Mouse (Mus musculus) common myeloid progenitor, adult 5-6 weeks (primary cell): ENCODE measurements at regions not wholly inside any gene's neighbourhood (a gene's known extent, or its start where the extent isn't known, plus 50 kb on each side); places are given as distances from the start of the nearest gene placed in this dataset.
"Not testable (repeated sequence)": the region's sequence is repeated elsewhere in the genome, so short reads cannot be mapped to it uniquely, and the experiment has no call there.

Source experiments
- ATAC-seq: replicated peaks from 2 replicates; pipeline ENCODE4 v1.8.0; 2016; ENCODE audit warnings: low read depth, mild to moderate bottlenecking, moderate TSS enrichment, inconsistent platforms; ENCODE audit not compliant: poor library complexity, severe bottlenecking

GRCm38 (mm10) chr12:79995521-79996094, 117.2 kb downstream of the Zfp36l1 start:
- no peak for ATAC-seq

GRCm38 (mm10) chr12:79993821-79994571, 118.8 kb downstream of the Zfp36l1 start:
- peak; percentile 59 for ATAC-seq

DNA sequence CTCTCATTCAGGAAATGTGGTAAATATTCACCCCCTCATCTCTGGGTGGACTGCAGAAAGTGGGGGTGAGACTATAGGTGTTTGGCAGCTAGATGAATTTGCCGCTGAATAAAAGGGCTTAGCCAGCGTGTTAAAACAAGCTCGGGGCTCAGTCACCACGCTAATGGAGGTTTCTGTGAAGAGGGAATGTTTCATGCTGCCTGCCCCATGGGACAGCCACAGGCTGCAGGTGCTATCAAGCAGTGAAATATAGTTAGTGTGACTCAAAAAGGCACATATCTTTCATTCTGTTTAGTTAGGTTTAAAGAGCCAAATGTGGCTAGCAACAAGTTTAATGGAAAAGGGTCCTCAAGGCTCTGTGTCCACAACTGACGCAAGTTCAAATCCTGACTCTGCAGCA, 121.5 kb downstream of the Zfp36l1 start:
- ATAC-seq, result no peak

DNA sequence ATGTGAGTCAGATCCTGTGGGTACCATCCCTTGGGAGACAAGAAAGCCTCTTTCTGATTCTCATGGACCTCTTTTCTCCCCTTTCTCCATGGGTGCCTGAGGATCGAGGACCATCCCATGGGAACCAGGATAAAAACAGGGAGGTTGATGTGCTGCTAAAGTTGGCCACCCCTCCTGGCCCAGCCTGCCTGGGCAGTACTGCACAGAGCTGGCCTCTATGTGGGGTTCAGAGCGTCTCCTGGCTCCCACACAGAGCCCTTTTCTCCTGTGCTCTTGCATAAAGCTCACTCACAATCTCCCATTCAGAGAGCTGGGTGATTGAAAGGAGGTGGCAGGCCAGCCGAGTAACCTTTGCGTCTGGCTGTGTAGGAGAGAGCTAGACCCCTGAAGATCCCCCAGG, 122.1 kb downstream of the Zfp36l1 start:
- ATAC-seq, result no peak

DNA sequence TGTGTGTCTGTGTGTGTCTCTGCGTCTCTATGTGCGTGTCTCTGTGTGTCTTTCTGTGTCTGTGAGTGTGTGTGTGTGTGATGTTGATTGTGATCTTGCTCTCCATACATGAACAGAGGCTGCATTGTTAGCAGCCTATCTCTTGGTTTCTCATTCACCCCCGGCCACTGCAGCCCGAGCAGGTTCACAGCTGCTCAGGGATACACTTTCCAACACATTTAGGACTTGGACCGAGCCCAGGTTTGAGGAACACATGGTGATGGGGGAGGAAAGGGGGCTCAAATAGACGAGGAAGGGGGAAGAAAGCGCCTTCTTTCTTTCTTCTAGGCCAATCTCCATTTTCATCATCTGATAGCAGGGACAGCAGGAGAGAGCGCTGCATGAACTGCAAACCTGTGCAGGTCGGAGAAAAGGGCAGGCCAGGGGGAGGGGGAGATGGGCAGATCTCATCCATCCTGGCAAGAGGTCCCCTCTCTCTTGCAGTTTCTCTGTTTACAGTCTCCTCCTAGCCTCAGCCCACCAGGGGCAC, 123.2 kb downstream of the Zfp36l1 start:
- ATAC-seq, result no peak

DNA sequence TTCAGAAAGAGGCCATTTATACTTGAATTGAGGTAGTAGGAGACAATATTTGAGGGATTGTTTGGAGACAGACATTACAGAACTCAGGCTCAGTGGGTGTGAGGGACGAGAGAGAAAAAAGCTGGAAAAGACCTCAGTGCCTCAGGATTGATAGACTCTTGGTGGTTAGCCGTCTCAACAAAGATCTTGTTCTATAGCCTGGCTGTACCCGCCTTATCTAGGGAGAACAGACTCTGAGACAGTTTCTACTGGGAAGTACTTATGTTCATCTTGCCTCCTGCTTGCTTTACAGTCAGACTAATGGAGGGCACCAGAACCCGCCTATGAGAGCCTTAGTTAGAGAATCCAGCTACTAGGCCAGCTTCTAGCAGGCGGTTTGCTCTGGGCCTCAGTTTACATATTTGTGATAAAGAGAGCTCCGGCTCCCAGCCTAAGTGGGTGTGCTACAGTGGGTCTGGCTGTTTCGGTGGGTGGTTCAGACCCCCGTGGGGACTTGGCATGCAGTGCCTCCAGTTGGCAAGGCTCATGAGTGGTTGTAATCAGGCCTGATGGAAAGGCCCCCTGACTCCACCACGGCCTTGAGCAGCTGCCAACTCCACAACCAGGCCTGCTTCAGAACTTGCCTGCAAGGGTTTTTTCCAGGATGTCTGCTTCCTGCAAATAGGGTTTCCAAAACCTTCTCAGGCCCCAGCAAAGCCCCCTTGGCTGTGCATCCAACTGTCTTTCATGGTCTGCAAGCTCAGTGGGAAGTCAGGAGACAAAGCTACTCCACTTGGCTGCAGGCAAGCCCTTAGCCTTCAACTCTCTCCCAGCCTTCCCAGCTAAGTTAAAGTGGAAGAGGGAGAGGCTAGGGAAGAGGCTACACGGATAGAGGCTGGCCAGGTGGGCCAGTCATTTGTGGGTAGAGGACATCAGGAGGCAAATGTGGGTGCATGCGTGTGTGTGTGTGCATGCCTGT, 124.1 kb downstream of the Zfp36l1 start:
- ATAC-seq, result peak; percentile 85

DNA sequence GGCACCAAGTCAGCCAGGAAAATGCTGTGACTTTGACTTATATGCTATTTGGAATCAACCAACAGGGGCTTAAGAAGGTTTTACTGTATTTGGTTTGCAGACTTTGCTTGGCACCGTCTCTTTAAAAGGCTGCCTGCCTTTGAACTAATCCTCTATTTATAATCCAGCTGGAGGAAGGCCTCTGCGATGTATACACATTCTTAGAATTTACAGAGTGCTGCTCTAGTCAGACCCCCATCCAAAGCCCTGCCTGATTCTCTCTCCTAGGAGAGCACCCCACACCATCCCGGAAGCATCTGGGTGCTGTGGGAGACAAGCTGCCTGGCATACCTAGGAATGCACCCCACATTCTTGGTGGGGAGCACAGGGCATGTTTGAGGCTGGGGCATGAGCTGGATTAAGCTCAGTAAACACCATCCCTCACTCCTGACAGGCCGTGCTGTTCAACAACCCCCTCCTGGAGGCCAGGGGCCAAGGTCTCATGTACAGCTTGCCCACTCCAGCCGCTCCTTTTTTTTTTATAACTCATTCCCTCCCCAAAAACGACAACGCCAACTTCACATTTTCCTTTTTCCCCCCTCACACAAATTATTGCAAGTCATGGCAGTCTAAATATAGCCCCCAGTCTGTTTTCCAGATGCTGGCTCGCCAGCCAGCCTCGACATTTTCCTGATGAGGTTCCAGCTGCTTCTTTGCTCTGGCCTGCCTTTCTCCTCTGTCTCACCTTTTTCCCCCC, 126.4 kb downstream of the Zfp36l1 start:
- no peak for ATAC-seq

GRCm38 (mm10) chr12:79984985-79985747, 127.6 kb downstream of the Zfp36l1 start:
- 0 out of 2 replicates have a peak, but pooled peaks have one; percentile 8 for ATAC-seq

GRCm38 (mm10) chr12:79984025-79984790, 128.6 kb downstream of the Zfp36l1 start:
- no peak for ATAC-seq

DNA sequence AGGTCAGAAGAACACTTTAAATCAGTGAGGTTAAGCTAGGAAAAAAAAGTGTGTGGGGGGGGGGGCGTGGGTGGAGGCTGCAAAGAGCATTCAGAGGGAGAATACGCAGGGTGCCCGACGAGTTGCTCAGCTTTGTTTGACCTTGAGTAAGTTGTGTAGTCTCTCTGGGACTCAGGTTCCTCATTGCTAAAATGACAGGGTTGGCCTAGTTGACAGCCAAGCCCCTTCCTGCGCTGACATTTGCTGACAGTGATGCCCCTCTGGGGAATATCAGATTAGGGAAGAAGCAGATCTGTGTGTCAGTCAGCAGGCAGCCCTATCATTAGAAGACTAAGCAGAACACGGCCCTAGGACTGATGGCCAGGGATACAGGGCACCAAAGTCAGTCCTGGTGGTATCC, 129.6 kb downstream of the Zfp36l1 start:
- peak; percentile 30; the same call in 1 of the 2 replicates for ATAC-seq

DNA sequence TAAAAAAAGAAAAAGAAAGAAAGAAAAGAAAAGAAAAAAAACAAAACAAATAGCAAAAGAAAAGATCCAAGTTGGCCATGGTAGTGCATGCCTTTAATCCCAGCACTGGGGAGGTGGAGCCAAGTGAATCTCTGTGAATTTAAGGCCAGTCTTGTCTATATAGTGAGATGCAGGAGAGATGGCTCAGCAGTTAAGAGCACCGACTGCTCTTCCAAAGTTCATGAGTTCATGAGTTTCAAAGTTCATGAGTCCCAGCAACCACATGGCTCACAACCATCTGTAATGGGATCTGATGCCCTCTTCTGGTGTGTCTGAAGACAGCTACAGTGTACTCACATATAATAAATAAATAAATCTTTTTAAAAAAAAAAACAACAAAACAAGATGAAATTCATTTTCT, 130.3 kb downstream of the Zfp36l1 start:
- ATAC-seq, result not testable (repeated sequence)

- no peak for ATAC-seq
Measured at GRCm38 (mm10) chr12:79980711-79981110, 132.1 kb downstream of the Zfp36l1 start.

DNA sequence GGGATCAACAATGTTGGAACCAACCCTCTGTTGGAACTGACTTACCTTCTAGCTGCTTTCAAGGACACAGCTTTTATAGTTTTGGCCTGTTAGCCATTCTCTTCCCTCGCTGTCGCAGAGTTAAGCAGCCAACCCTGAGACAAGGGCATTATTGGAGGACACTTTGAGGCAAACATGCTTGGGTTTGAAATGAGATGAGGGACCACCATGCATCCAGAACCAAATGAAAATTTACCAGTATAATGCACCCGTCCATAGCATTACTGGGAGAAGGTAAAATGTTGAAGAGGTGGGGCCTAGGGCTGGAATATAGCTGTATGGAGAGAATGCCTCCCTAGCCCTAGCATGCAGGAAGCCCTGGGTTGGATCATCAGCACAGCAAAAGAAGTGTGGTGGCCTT, 135.7 kb downstream of the Zfp36l1 start:
- no peak for ATAC-seq

GRCm38 (mm10) chr12:79975466-79976239, 137.2 kb downstream of the Zfp36l1 start:
- ATAC-seq, result no peak

GRCm38 (mm10) chr12:79975050-79975449, 137.8 kb downstream of the Zfp36l1 start:
- ATAC-seq, result no peak

DNA sequence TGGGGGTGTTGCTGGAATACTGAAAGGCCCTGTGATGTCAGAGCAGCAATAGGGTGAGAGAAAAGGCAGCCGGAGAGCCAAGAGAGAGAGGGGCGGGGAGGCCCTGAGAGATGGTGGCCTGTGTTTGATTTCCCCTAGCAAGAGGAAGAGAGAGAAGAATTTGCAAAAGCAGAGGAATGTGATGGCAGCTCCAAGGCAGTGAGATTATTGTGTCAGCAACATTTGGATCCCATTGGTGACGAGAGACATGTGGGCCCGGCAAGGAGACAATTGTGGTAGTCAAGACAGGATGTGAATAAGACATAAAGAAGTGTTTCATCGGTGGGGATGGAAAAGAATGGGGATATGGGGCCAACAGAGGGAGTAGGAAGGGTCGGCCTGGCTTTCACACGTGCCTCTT, 138.3 kb downstream of the Zfp36l1 start:
- ATAC-seq, result no peak

DNA sequence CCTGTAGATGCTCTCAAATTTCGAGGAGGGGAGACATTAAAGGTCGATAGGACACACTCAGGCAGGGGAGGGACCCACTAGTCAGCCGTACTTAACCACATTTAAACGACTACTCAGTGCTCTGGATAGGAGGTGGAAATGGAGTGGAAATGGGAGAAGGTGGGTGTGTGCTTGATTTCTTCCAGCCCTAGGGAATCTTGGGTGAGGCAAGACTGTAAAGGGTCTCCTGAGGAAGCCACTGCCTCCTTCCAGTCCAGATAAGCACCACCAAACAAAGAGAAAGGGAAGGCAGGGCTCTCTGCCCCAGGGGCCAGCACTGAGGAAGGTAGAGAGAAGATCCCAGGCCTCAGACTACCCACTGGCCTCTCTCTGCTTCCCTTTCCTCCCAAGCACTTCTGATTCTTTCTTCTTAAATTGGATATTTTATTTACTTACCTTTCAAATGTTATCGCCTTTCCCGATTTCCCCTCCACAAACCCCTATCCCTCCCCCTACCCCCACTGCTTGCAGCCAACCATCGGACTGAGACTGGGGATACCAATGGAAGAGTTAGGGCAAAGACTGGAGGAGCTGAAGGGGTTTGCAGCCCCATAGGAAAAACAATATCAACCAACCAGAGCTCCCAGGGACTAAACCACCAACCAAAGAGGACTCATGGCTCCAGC, 139.1 kb downstream of the Zfp36l1 start:
- ATAC-seq, result no peak
